Comparison of ENCODE assay signal across 10 mouse cellular contexts in the genomic region with DNA sequence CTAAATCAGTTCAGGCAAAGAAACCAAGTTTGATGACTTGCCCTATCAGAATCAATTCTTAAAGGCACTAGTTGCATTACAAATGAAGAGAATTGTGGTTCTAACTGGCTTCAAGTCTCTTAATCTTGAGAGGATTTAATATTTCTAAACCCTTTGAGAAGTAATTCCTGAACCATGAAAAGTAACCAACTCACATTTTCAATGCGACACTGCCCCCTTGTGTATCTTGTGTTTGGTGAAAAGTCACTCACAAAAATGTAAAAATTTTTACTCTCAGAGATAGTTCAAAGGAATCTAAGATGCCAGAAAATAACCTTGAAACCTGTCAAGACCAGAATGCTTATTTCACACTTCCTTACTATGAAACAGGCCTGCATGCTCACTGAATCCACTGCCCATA. TPM values are rescaled to one million over a fixed set of nuclear protein-coding genes. Genes with fewer than 3 reads are reported as not detected.
DNase-seq lines count a peak whose midpoint lies in the region; ATAC-seq and TF ChIP-seq lines count a peak whose summit lies in the region.
"Had no signal": no experiment of that assay in that cellular context is flagged by ENCODE, and none has a peak within 500 bp of the region (broad histone marks: within the 10 kb centered on the region; RNA-seq: fewer than 3 reads in every experiment).

No protein-coding gene starts in this region.

- no peak overlapping the region for H3K27ac ChIP-seq in neural tube, embryonic 12.5 days
- H3K27ac ChIP-seq in embryonic facial prominence, embryonic 10.5 days (replicated peaks) = no peak overlapping the region
- H3K27ac ChIP-seq in stomach, postnatal 0 days (replicated peaks) = no peak overlapping the region
- H3K27ac ChIP-seq: stomach, embryonic 15.5 days had no signal

- H3K27me3 ChIP-seq in neural tube, embryonic 12.5 days (replicated peaks) = no peaks in the 10 kb centered on the region
- H3K27me3 ChIP-seq in embryonic facial prominence, embryonic 10.5 days (replicated peaks; ENCODE audit: low read depth, poor library complexity, severe bottlenecking) = no peaks in the 10 kb centered on the region
- no peaks in the 10 kb centered on the region for H3K27me3 ChIP-seq in stomach, postnatal 0 days (ENCODE audit: control insufficient read depth, insufficient read depth, low read length)
- H3K27me3 ChIP-seq: stomach, embryonic 15.5 days had no signal

- ATAC-seq in neural tube, embryonic 12.5 days (ENCODE audit: low FRiP score, low read depth) = 0 out of 2 replicates have a peak, but pooled peaks have one; percentile 11
- ATAC-seq in stomach, postnatal 0 days (ENCODE audit: low FRiP score, low TSS enrichment) = no peak

- no peak for TF ChIP-seq EP300 in stomach, postnatal 0 days (optimal IDR thresholded peaks at IDR 0.05)

- peaks cover 12% of the 10 kb centered on the region for H3K4me1 ChIP-seq in neural tube, embryonic 12.5 days
- peaks cover 23% of the 10 kb centered on the region for H3K4me1 ChIP-seq in embryonic facial prominence, embryonic 10.5 days
- no peaks in the 10 kb centered on the region for H3K4me1 ChIP-seq in stomach, postnatal 0 days (replicated peaks; ENCODE audit: control insufficient read depth, insufficient read depth)
- H3K4me1 ChIP-seq: stomach, embryonic 15.5 days had no signal

- H3K9me3 ChIP-seq in neural tube, embryonic 12.5 days = no peaks in the 10 kb centered on the region
- H3K9me3 ChIP-seq in embryonic facial prominence, embryonic 10.5 days = no peaks in the 10 kb centered on the region
- H3K9me3 ChIP-seq in stomach, postnatal 0 days (ENCODE audit: control insufficient read depth, low read length) = no peaks in the 10 kb centered on the region
- H3K9me3 ChIP-seq: stomach, embryonic 15.5 days had no signal

- TF ChIP-seq CTCF in stomach, postnatal 0 days (IDR thresholded peaks at IDR 0.05; ENCODE audit: low read depth) = peak; percentile 80

- peaks cover 5% of the 10 kb centered on the region for H3K36me3 ChIP-seq in neural tube, embryonic 12.5 days
- peaks cover 11% of the 10 kb centered on the region for H3K36me3 ChIP-seq in embryonic facial prominence, embryonic 10.5 days (replicated peaks)
- no peaks in the 10 kb centered on the region for H3K36me3 ChIP-seq in stomach, postnatal 0 days (ENCODE audit: control insufficient read depth, insufficient read depth, low read length)
- H3K36me3 ChIP-seq: stomach, embryonic 15.5 days had no signal

- WGBS in neural tube, embryonic 12.5 days = 75% methylated on average over 1 of the region's 1 CpGs
- 64% methylated on average over 1 of the region's 1 CpGs for WGBS in embryonic facial prominence, embryonic 10.5 days
- 28% methylated on average over 1 of the region's 1 CpGs for WGBS in stomach, postnatal 0 days

- no peak overlapping the region for H3K4me3 ChIP-seq in neural tube, embryonic 12.5 days
- no peak overlapping the region for H3K4me3 ChIP-seq in embryonic facial prominence, embryonic 10.5 days
- no peak overlapping the region for H3K4me3 ChIP-seq in stomach, postnatal 0 days (ENCODE audit: low read depth, low read length)
- H3K4me3 ChIP-seq: stomach, embryonic 15.5 days had no signal

- H3K9ac ChIP-seq in neural tube, embryonic 12.5 days = no peak overlapping the region
- no peak overlapping the region for H3K9ac ChIP-seq in stomach, postnatal 0 days (ENCODE audit: low read length)
- H3K9ac ChIP-seq: stomach, embryonic 15.5 days had no signal

- DNase-seq in gastrocnemius, adult 18-20 months (ENCODE audit: low spot score) = peak; percentile 10
- DNase-seq in gastrocnemius, adult 8-10 months (ENCODE audit: low spot score in 2 of 2) = no peak
- no peak for DNase-seq in neural tube, embryonic 10.5 days (ENCODE audit: extremely low spot score, low spot score)
- DNase-seq in embryonic facial prominence, embryonic 10.5 days (ENCODE audit: low spot score) = peak; percentile 14
- peak; percentile 47 to 70 for DNase-seq in layer of hippocampus, postnatal 14 days (ENCODE audit: low spot score in 2 of 2)
- DNase-seq in stomach, postnatal 0 days (ENCODE audit: low spot score) = peak; percentile 39
- DNase-seq in ovary, postnatal 10 days (ENCODE audit: low spot score) = no peak

- H3K4me2 ChIP-seq in neural tube, embryonic 12.5 days (replicated peaks) = no peak overlapping the region
- no peak overlapping the region for H3K4me2 ChIP-seq in stomach, postnatal 0 days (replicated peaks; ENCODE audit: low read depth)
- H3K4me2 ChIP-seq: stomach, embryonic 15.5 days had no signal

RNA-seq across cellular contexts. Expression of a gene that starts 31.0 kb away (rescaled TPM):
- total RNA-seq in gastrocnemius, adult 18-20 months (2021) = not detected
- total RNA-seq in gastrocnemius, adult 8-10 months (2022) = under 1 TPM in 1 of 4 experiments, not detected in 3; 0.09 TPM
- polyA plus RNA-seq in neural tube, embryonic 12.5 days (2016; fragmentation: Nextera tagmentation; extraction: Ambion mirVana) = 23.6 and 24.2 TPM in 2 replicates
- polyA plus RNA-seq in embryonic facial prominence, embryonic 10.5 days (2016; fragmentation: Nextera tagmentation; extraction: Ambion mirVana) = 10.5 and 19.0 TPM in 2 replicates
- 1 to 10 TPM; 7.7 to 9.1 TPM for total RNA-seq in layer of hippocampus, postnatal 14 days (2021)
- 1.7 TPM in 2 replicates for polyA plus RNA-seq in stomach, postnatal 0 days (2015; fragmentation: Nextera tagmentation; extraction: Ambion mirVana)
- total RNA-seq: gastrocnemius, postnatal 36 days had no signal

Comparison
In these comparisons a context has a peak if more than half of its experiments do, and no peak if none do; other contexts are left out.
1. DNase-seq: peak in gastrocnemius, adult 18-20 months (single experiment), embryonic facial prominence, embryonic 10.5 days (single experiment), layer of hippocampus, postnatal 14 days (2 of 2) and stomach, postnatal 0 days (single experiment); none in gastrocnemius, adult 8-10 months (0 of 2), neural tube, embryonic 10.5 days (single experiment) and ovary, postnatal 10 days (single experiment).
2. RNA of a gene that starts 31.0 kb away (total RNA-seq): 7.7 to 9.1 TPM in layer of hippocampus, postnatal 14 days; 0.09 TPM in gastrocnemius, adult 8-10 months and not detected in gastrocnemius, adult 18-20 months; every median in the first group is over 4 times any median in the second.